Mouse (Mus musculus): ENCODE results near the gene Olfr1161. TPM values are rescaled to one million over a fixed set of nuclear protein-coding genes. Genes with fewer than 3 reads are reported as not detected.

Olfr1161 gene
- total and polyA plus RNA-seq, 3 experiments, result not detected

DNA sequence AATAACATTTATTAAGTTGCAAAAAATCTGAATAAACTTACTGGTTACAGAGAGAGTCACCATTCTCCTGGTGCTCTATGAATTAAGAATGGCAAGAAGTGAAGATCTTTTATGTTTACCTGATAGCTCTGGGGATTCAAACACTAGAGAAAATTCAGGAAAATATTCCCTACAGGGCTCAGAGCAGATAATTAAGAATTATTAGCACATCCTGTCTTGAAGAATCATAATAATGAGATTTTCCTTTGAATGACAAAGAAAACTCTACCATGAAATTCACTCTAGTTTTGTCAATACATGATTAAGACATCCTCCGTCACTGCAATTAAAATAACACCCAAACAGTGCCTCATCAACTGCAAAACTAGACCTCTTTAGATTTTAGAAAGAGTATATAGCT lies 28.5 kb downstream of the Olfr1161 start, which contains the start of gene Olfr1162:
Gene Olfr1162 (minus strand): TSS at position 101 of the 400 bp plus-strand sequence.
- dilution Hi-C loops (cut with MboI; ENCODE audit: extremely low pct_ligation_motif_present, extremely low pct_unique_long_range_greater_than_20kb, low sequenced_read_pairs) (no loop called here), in situ Hi-C loops (cut with MboI; ENCODE audit: low pct_ligation_motif_present, low pct_unique_long_range_greater_than_20kb, low sequenced_read_pairs) (no loop called here)
- DNase-seq (ENCODE audit: extremely low read depth), result no peak
- no peaks in the 10 kb centered on the region for H3K27me3 ChIP-seq (replicated peaks)
- no peak within 1 kb of the TSS for H3K9ac ChIP-seq (ENCODE audit: insufficient read depth, low read depth)
- peaks cover 9% of the 10 kb centered on the region for H3K9me3 ChIP-seq (replicated peaks; ENCODE audit: low read length)
- no peak within 1 kb of the TSS for H3K27ac ChIP-seq (ENCODE audit: insufficient read depth, low read depth)
- H3K36me3 ChIP-seq (replicated peaks in 1 of 2; ENCODE audit: control insufficient read depth in 1 of 2, insufficient read depth in 1 of 2, low read length in 1 of 2), result no peaks in the 10 kb centered on the region
- H3K4me2 ChIP-seq (ENCODE audit: insufficient read depth, low read depth, poor library complexity, severe bottlenecking), result no peak within 1 kb of the TSS
- TF ChIP-seq POLR2AphosphoS2 (IDR thresholded peaks at IDR 0.05; ENCODE audit: low read depth, low read length) (no peak), POLR2A (IDR thresholded peaks at IDR 0.05; ENCODE audit: low read depth, low read length) (no peak), CHD1 (IDR thresholded peaks at IDR 0.05; ENCODE audit: low read depth, low read length) (no peak), GABPA (IDR thresholded peaks at IDR 0.05; ENCODE audit: insufficient replicate concordance, low read depth, low read length) (no peak), MYC (IDR thresholded peaks at IDR 0.05; ENCODE audit: low read depth, low read length) (no peak)
- H3K79me2 ChIP-seq (replicated peaks; ENCODE audit: control insufficient read depth, extremely low read depth, insufficient read depth, poor library complexity, severe bottlenecking), result no peaks in the 10 kb centered on the region
- no peak within 1 kb of the TSS for H3K4me3 ChIP-seq (replicated peaks in 1 of 3; ENCODE audit: low read depth in 2 of 3, low read length in 2 of 3, poor library complexity in 1 of 3)
- H3K4me1 ChIP-seq (ENCODE audit: control insufficient read depth in 1 of 2, insufficient read depth in 2 of 2), result no peaks in the 10 kb centered on the region

DNA sequence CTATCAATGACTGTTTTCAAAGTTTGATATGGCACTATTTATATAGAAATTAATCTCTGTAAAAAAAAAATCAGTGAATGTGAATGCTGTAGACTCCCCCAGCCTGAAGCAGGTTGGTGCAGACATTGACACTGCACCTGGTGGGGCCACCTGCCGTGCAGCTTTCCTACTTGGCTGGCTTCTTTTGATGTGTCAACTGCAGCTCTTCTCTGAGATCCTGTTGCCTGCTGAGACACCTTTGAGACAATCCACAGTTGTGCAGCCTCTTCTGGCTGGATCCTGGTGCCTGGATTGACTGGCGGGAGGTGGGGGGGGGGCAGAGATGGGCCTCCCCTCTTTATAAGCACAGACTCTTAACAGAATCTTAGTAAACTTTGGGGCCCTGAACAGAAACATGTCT lies 41.0 kb downstream of the Olfr1161 start:
- no peak for DNase-seq (ENCODE audit: extremely low read depth)
- in situ Hi-C loops (cut with MboI; ENCODE audit: low pct_ligation_motif_present, low pct_unique_long_range_greater_than_20kb, low sequenced_read_pairs), result no loop called here

DNA sequence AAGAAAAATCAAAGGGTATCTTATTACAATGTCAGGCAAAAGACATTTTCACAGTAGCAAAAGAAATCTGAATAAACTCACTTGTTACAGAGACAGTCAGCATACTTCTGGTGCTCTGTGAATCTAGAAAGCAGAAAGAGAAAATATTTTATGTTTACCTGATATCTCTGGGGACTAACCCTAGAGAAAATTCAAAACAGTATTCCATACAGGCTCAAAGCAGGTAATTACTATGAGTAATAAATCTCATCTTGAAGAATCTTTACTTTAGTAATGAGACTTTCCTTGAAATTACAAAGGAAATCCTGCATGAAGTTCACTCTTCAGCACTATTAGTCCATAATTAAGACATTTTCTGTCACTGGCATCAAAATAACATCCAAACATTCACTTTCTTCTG lies 49.2 kb downstream of the Olfr1161 start, which contains the start of gene Olfr1163:
Gene Olfr1163 (minus strand): TSS at position 101 of the 400 bp plus-strand sequence.
- TF ChIP-seq IRF4 (IDR thresholded peaks at IDR 0.05; ENCODE audit: low read depth, low read length), result no peak
- TF ChIP-seq ZNF384 (IDR thresholded peaks at IDR 0.05; ENCODE audit: low read depth, low read length), result no peak
- no peak for TF ChIP-seq TBP (conservative IDR thresholded peaks at IDR 0.05; ENCODE audit: low read depth, low read length)
- no peak for TF ChIP-seq KAT2A (IDR thresholded peaks at IDR 0.05; ENCODE audit: insufficient replicate concordance, low read length)
- no peak for TF ChIP-seq RAD21 (IDR thresholded peaks at IDR 0.05; ENCODE audit: low read depth, low read length)
- TF ChIP-seq HCFC1 (IDR thresholded peaks at IDR 0.05; ENCODE audit: low read depth, low read length), result no peak
- no peak for TF ChIP-seq USF2 (conservative IDR thresholded peaks at IDR 0.05; ENCODE audit: low read depth, low read length)
- no peak for TF ChIP-seq UBTF (IDR thresholded peaks at IDR 0.05; ENCODE audit: low read depth, low read length)
- no peak for TF ChIP-seq ZMIZ1 (IDR thresholded peaks at IDR 0.05; ENCODE audit: low read depth, low read length)
- TF ChIP-seq SIN3A (IDR thresholded peaks at IDR 0.05; ENCODE audit: low read length), result no peak
- TF ChIP-seq CHD2 (IDR thresholded peaks at IDR 0.05; ENCODE audit: low read length), result no peak
- no peak for TF ChIP-seq NELFE (IDR thresholded peaks at IDR 0.05; ENCODE audit: low read depth, low read length)
- in situ Hi-C loops (cut with MboI; ENCODE audit: low pct_ligation_motif_present, low pct_unique_long_range_greater_than_20kb, low sequenced_read_pairs), result no loop called here

More for the DNA sequence above, 41.0 kb downstream of the Olfr1161 start:
- dilution Hi-C loops (cut with MboI; ENCODE audit: extremely low pct_ligation_motif_present, extremely low pct_unique_long_range_greater_than_20kb, low sequenced_read_pairs), result no loop called here
- Histone ChIP-seq H3K4me2 (ENCODE audit: insufficient read depth, low read depth, poor library complexity, severe bottlenecking) (no peak overlapping the region), H3K4me1 (ENCODE audit: control insufficient read depth in 1 of 2, insufficient read depth in 2 of 2) (no peaks in the 10 kb centered on the region), H3K27me3 (replicated peaks) (no peaks in the 10 kb centered on the region), H3K79me2 (replicated peaks; ENCODE audit: control insufficient read depth, extremely low read depth, insufficient read depth, poor library complexity, severe bottlenecking) (no peaks in the 10 kb centered on the region), H3K27ac (ENCODE audit: insufficient read depth, low read depth) (no peak overlapping the region), H3K9me3 (replicated peaks; ENCODE audit: low read length) (peaks cover 13% of the 10 kb centered on the region), H3K36me3 (replicated peaks in 1 of 2; ENCODE audit: control insufficient read depth in 1 of 2, insufficient read depth in 1 of 2, low read length in 1 of 2) (no peaks in the 10 kb centered on the region), H3K9ac (ENCODE audit: insufficient read depth, low read depth) (no peak overlapping the region), H3K4me3 (replicated peaks in 1 of 3; ENCODE audit: low read depth in 2 of 3, low read length in 2 of 3, poor library complexity in 1 of 3) (no peak overlapping the region)
- TF ChIP-seq JUN (IDR thresholded peaks at IDR 0.05; ENCODE audit: insufficient read depth, low read depth, low read length), result no peak
- no peak for TF ChIP-seq CTCF (conservative IDR thresholded peaks at IDR 0.05 in 1 of 2, IDR thresholded peaks at IDR 0.05 in 1 of 2; ENCODE audit: low read depth in 2 of 2, low read length in 2 of 2)
- TF ChIP-seq TBP (conservative IDR thresholded peaks at IDR 0.05; ENCODE audit: low read depth, low read length), result no peak
- no peak for TF ChIP-seq USF2 (conservative IDR thresholded peaks at IDR 0.05; ENCODE audit: low read depth, low read length)
- no peak for TF ChIP-seq UBTF (IDR thresholded peaks at IDR 0.05; ENCODE audit: low read depth, low read length)
- no peak for TF ChIP-seq ZC3H11A (IDR thresholded peaks at IDR 0.05; ENCODE audit: low read depth, low read length)
- no peak for TF ChIP-seq MAX (IDR thresholded peaks at IDR 0.05; ENCODE audit: low read length)
- TF ChIP-seq POLR2A (IDR thresholded peaks at IDR 0.05; ENCODE audit: low read depth, low read length), result no peak
- TF ChIP-seq ETS1 (conservative IDR thresholded peaks at IDR 0.05; ENCODE audit: low read depth, low read length), result no peak
- TF ChIP-seq MXI1 (IDR thresholded peaks at IDR 0.05; ENCODE audit: low read depth, low read length), result no peak

More for the DNA sequence above, 49.2 kb downstream of the Olfr1161 start, which contains the start of gene Olfr1163:
- no peak for DNase-seq (ENCODE audit: extremely low read depth)
- no peak within 1 kb of the TSS for H3K27ac ChIP-seq (ENCODE audit: insufficient read depth, low read depth)
- no peaks in the 10 kb centered on the region for H3K27me3 ChIP-seq (replicated peaks)
- H3K36me3 ChIP-seq (replicated peaks in 1 of 2; ENCODE audit: control insufficient read depth in 1 of 2, insufficient read depth in 1 of 2, low read length in 1 of 2), result no peaks in the 10 kb centered on the region
- H3K9me3 ChIP-seq (replicated peaks; ENCODE audit: low read length), result peaks cover 18% of the 10 kb centered on the region
- no peaks in the 10 kb centered on the region for H3K4me1 ChIP-seq (ENCODE audit: control insufficient read depth in 1 of 2, insufficient read depth in 2 of 2)
- H3K4me3 ChIP-seq (replicated peaks in 1 of 3; ENCODE audit: low read depth in 2 of 3, low read length in 2 of 3, poor library complexity in 1 of 3), result no peak within 1 kb of the TSS
- no peaks in the 10 kb centered on the region for H3K79me2 ChIP-seq (replicated peaks; ENCODE audit: control insufficient read depth, extremely low read depth, insufficient read depth, poor library complexity, severe bottlenecking)
- dilution Hi-C loops (cut with MboI; ENCODE audit: extremely low pct_ligation_motif_present, extremely low pct_unique_long_range_greater_than_20kb, low sequenced_read_pairs), result no loop called here
- no peak within 1 kb of the TSS for H3K9ac ChIP-seq (ENCODE audit: insufficient read depth, low read depth)
- no peak within 1 kb of the TSS for H3K4me2 ChIP-seq (ENCODE audit: insufficient read depth, low read depth, poor library complexity, severe bottlenecking)

Data from CH12.LX (cell line).